Mouse (Mus musculus) erythroblast, adult 5-6 weeks (primary cell): ENCODE results near the gene Lifr. TPM values are rescaled to one million over a fixed set of nuclear protein-coding genes. Genes with fewer than 3 reads are reported as not detected.

Source experiments
- ATAC-seq: replicated peaks from 2 replicates; pipeline ENCODE4 v1.8.0; 2016; ENCODE audit warnings: moderate number of reproducible peaks, mild to moderate bottlenecking, moderate TSS enrichment, inconsistent platforms; ENCODE audit not compliant: poor library complexity, low FRiP score, severe bottlenecking
- total RNA-seq, 2 experiments: library from RNA; stranded (forward) in 1 of 2; stranded (reverse) in 1 of 2; fragments of 150-400 nt in 1 of 2; fragments of 200-764, 138-1000 nt in 1 of 2; gene quantifications; 2 replicates each; pipeline versions ENCODE4 v1.2.3 to v1.2.4; 2015 to 2017; ENCODE audit warnings: low replicate concordance in 2 of 2

The Lifr gene
- total RNA-seq, 2 experiments from 2014 or later: 0.19 to 0.60 TPM

GRCm38 (mm10) chr15:7194147-7194720, 103.8 kb downstream of the Lifr start:
- no peak for ATAC-seq

- no peak for ATAC-seq
These were observed 104.4 kb downstream of the Lifr start for GRCm38 (mm10) chr15:7194748-7195221.

GRCm38 (mm10) chr15:7197652-7198445, 107.4 kb downstream of the Lifr start:
- no peak for ATAC-seq

- no peak for ATAC-seq
These were observed 108.4 kb downstream of the Lifr start for GRCm38 (mm10) chr15:7198816-7199215.

GRCm38 (mm10) chr15:7200286-7200685, 109.9 kb downstream of the Lifr start:
- ATAC-seq: no peak

GRCm38 (mm10) chr15:7201421-7202380, 111.3 kb downstream of the Lifr start:
- no peak for ATAC-seq

- no peak for ATAC-seq
These were observed 112.6 kb downstream of the Lifr start for GRCm38 (mm10) chr15:7202981-7203380.

GRCm38 (mm10) chr15:7203606-7204330, 113.4 kb downstream of the Lifr start:
- ATAC-seq: no peak

- no peak for ATAC-seq
These were observed 114.5 kb downstream of the Lifr start for GRCm38 (mm10) chr15:7204917-7205316.

GRCm38 (mm10) chr15:7206110-7206509, 115.7 kb downstream of the Lifr start:
- no peak for ATAC-seq

GRCm38 (mm10) chr15:7207292-7207691, 116.9 kb downstream of the Lifr start:
- no peak for ATAC-seq

GRCm38 (mm10) chr15:7208180-7208579, 117.8 kb downstream of the Lifr start:
- no peak for ATAC-seq

GRCm38 (mm10) chr15:7213683-7214082, 123.3 kb downstream of the Lifr start:
- ATAC-seq: no peak

- ATAC-seq: no peak
These were observed 125.4 kb downstream of the Lifr start for GRCm38 (mm10) chr15:7215845-7216244.

GRCm38 (mm10) chr15:7216581-7217272, 126.3 kb downstream of the Lifr start:
- no peak for ATAC-seq

GRCm38 (mm10) chr15:7217273-7217598, 126.8 kb downstream of the Lifr start:
- no peak for ATAC-seq

GRCm38 (mm10) chr15:7222809-7223208, 132.4 kb downstream of the Lifr start:
- no peak for ATAC-seq

GRCm38 (mm10) chr15:7224151-7224775, 133.8 kb downstream of the Lifr start:
- no peak for ATAC-seq

- no peak for ATAC-seq
These were observed 135.8 kb downstream of the Lifr start for GRCm38 (mm10) chr15:7226225-7226624.
